Mouse (Mus musculus): ENCODE measurements around the gene Pgap3.

- TF ChIP-seq CTCF (IDR thresholded peaks at IDR 0.05; ENCODE audit: insufficient read depth, low read length) (no peak), POLR2A (IDR thresholded peaks at IDR 0.05; ENCODE audit: borderline replicate concordance, extremely low read depth, low read depth, low read length) (no peak)
Observed at GRCm38 (mm10) chr11:98408872-98409271, 8.6 kb upstream of the Pgap3 start.
